Mouse (Mus musculus) ovary, adult 2 months (tissue): ENCODE data around the gene Cir1. TPM values are rescaled to one million over a fixed set of nuclear protein-coding genes. Genes with fewer than 3 reads are reported as not detected.

Experiments
- polyA plus RNA-seq: library from polyadenylated mRNA; depleted of rRNA; stranded (reverse); fragments of >200 nt; gene quantifications from 2 replicates; pipeline ENCODE4 v1.2.3, GENCODE M21; 2012; rRNA removed

Gene Cir1
- 0.84 and 1.4 TPM in 2 replicates for polyA plus RNA-seq

DNA sequence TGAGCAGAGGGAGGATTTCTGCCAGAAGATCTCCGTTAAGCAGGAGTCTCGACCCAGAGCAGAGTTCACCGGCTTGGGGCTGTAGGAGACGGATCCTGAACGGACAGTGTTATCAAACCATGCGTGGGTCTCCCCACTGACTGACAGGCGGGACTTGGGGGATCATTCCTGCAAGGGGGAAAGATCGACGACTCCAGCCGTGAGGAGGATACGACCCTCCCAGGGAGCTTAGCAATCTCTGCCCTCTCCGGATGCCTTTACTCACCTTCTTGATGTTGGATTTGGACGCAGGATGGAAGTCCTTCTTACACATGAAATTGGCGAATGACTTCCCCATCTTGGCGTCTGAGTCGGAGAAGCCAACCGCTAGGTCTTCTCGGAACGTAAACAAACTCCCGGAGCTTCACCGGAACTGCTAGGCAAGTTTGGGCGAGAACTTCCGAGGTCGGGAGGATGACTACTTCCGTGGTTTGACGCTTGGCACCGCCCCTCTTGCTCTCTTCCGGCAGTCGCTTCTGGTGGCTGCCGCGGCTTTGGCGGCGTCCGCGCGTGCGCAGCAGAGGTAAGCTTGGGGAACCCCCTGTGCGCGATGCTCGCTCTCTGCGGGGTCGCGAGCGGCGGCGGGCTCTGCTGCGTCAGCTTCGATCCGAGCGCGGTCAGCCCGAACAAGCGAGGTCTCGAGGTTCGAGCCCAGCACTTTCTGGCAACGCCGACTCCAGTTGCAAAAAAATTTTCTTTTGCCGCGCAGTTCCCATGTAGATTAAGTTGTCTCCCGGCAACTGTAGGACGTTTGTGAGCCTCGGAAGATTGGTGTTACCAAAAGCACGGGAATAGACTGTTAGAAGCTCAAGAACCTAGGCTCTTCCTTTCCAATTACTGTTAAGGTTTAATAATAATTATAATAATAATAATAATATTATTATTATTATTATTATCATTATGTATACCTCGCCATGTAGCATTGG is at the start of gene Cir1, which contains the start of gene Scrn3:
Gene Cir1 (minus strand): TSS at position 550 of the 965 bp plus-strand sequence.
Gene Scrn3 (plus strand): TSS at position 450 of the 965 bp plus-strand sequence.

DNA sequence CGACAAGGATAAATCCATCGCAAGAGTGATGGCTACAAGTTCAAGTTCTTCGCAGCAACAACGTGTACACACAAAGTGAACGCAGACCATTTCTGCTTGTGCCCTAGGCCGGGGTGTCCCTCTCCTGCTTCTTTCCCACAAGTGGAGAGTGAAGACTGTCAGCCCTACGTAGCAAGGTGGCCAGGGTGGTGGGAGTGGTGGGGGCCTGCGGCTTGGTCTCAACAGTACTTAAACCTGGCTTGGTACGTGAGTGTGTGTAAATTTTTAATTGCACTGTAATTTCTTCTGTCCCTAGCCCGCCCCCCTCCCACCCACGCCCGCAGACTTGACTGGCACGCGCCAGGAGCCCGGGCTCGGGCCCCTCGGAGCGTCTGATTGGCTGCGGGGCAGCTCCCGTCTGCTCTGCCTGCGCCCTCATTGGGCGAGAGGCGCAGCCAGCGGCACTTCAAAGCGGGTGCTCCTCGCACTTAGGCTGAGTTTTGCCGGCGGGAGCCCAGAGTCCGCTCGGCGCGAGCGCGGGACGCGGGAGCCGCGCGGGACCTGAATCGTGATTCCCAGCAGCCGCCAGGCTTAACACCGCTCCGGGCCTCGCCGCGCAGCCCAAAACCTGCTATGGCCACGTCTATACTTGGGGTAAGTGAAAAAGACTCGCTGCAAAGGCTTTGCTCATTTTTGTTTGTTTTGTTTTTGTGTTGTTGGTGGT is 40.9 kb downstream of the Cir1 start, which contains the start of gene Sp9:
Gene Sp9 (plus strand): TSS at position 467 of the 703 bp plus-strand sequence.

Other genes with a start within 250 kb of the Cir1 start
- 1.9 and 3.9 TPM in 2 replicates for gene Ola1, start 93.8 kb downstream of the Cir1 start, polyA plus RNA-seq
- not detected in 2 replicates for gene Sp9, start 40.8 kb downstream of the Cir1 start, polyA plus RNA-seq
- gene Scrn3, start 100 bp downstream of the Cir1 start, polyA plus RNA-seq: 3.4 and 4.2 TPM in 2 replicates
- gene Gpr155, start 73.9 kb upstream of the Cir1 start, polyA plus RNA-seq: 5.3 and 5.4 TPM in 2 replicates
- 7.7 and 8.8 TPM in 2 replicates for gene Wipf1, start 217.0 kb upstream of the Cir1 start, polyA plus RNA-seq